Mouse (Mus musculus) heart, embryonic 14.5 days (tissue): ENCODE data around the gene Soat2. TPM values are rescaled to one million over a fixed set of nuclear protein-coding genes. Genes with fewer than 3 reads are reported as not detected.

Source experiments
- ATAC-seq: fragments of 200-750 bp; cut with Nextera tagmentation; 2 replicates; pipeline ENCODE4 v1.8.0; 2017; ENCODE audit warnings: low read depth, moderate TSS enrichment; ENCODE audit not compliant: insufficient number of reproducible peaks, insufficient read depth, low FRiP score
- H3K27ac ChIP-seq, 2 experiments: fragments of 200-500 bp in 1 of 2; fragments of 300-500 bp in 1 of 2; sonication (generic) in 1 of 2; replicated peaks in 1 of 2; 2 replicates each; pipeline ENCODE4 v1.5.1; 2012 to 2014; ENCODE audit warnings: low read depth in 2 of 2, low read length in 2 of 2, control low read depth in 1 of 2, mild to moderate bottlenecking in 1 of 2, mixed read lengths in 1 of 2; ENCODE audit not compliant: control insufficient read depth in 1 of 2, insufficient read depth in 1 of 2
- H3K27me3 ChIP-seq: fragments of 300-500 bp; sonication (generic); 2 replicates; pipeline ENCODE4 v1.6.1; 2014; ENCODE audit warnings: mild to moderate bottlenecking, low read length, control low read depth; ENCODE audit not compliant: control insufficient read depth, insufficient read depth
- H3K36me3 ChIP-seq: fragments of 300-500 bp; sonication (generic); 2 replicates; pipeline ENCODE4 v1.6.1; 2014; ENCODE audit warnings: mild to moderate bottlenecking, control low read depth, low read length, mixed read lengths; ENCODE audit not compliant: control insufficient read depth, insufficient read depth
- H3K4me1 ChIP-seq, 2 experiments: fragments of 200-500 bp in 1 of 2; fragments of 300-500 bp in 1 of 2; sonication (generic) in 1 of 2; 2 replicates each; pipeline ENCODE4 v1.6.1; 2012 to 2014; ENCODE audit warnings: low read length in 2 of 2, control low read depth in 1 of 2, mixed read lengths in 1 of 2; ENCODE audit not compliant: control insufficient read depth in 2 of 2, insufficient read depth in 2 of 2
- H3K4me2 ChIP-seq: fragments of 300-500 bp; sonication (generic); 2 replicates; pipeline ENCODE4 v1.6.1; 2014; ENCODE audit warnings: mild to moderate bottlenecking, low read length
- H3K4me3 ChIP-seq, 2 experiments: fragments of 200-500 bp in 1 of 2; fragments of 300-500 bp in 1 of 2; sonication (generic) in 1 of 2; 2 replicates each; pipeline ENCODE4 v1.5.1; 2012 to 2014; ENCODE audit warnings: low read length in 2 of 2, mild to moderate bottlenecking in 2 of 2, control low read depth in 1 of 2, low read depth in 1 of 2, moderate library complexity in 1 of 2; ENCODE audit not compliant: control insufficient read depth in 1 of 2, insufficient read depth in 1 of 2
- H3K9ac ChIP-seq: fragments of 300-500 bp; sonication (generic); 2 replicates; pipeline ENCODE4 v1.6.1; 2014; ENCODE audit warnings: mild to moderate bottlenecking, low read length
- H3K9me3 ChIP-seq: fragments of 300-500 bp; sonication (generic); 2 replicates; pipeline ENCODE4 v1.6.1; 2016; ENCODE audit warnings: low read length, control low read depth; ENCODE audit not compliant: control insufficient read depth
- WGBS: fragments of 180-500 bp; shearing (Covaris S2); extraction: QIAGEN DNeasy Blood & Tissue Kit; methylation state at CpG from one replicate; pipeline ENCODE4 v1.1.7; 2014; 5-methylcytosine and 5-hydroxymethylcytosine counted together
- polyA plus RNA-seq: library from polyadenylated mRNA; unstranded; fragments of >200 nt; fragmentation: Nextera tagmentation; extraction: Ambion mirVana; gene quantifications from 2 replicates; pipeline ENCODE4 v1.2.1, GENCODE M21; 2014

The Soat2 gene
- polyA plus RNA-seq, 1 experiment from 2014 or later, result 0.32 TPM

GRCm38 (mm10) chr15:102186239-102186638 is 35.9 kb downstream of the Soat2 start:
- no peak for ATAC-seq
- H3K4me3 ChIP-seq, result no peak overlapping the region
- 82% methylated on average over 11 of the region's 11 CpGs for WGBS

DNA sequence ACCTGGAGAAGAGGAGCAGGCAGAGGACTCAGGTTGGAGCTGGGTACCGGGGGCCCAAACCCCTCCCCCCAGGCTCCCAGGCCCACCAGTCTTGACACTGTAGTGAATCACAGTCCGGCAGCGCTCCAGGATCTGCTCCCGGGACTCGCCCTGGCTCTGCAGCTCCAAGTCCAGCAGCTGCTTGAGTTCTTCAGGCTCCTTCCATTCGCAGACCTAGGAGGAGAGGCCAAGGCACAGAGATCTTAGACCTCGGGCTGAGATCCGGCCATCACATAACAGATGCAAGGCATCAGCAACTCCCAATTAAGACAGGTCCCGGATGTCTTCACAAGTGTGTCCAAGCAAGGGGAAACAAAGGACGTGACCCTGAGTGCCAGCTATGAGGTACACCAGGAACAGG is 37.8 kb downstream of the Soat2 start:
- Histone ChIP-seq H3K9me3 (no peaks in the 10 kb centered on the region), H3K27ac (no peak overlapping the region), H3K9ac (no peak overlapping the region), H3K27me3 (no peaks in the 10 kb centered on the region), H3K4me2 (no peak overlapping the region), H3K36me3 (peaks cover 40% of the 10 kb centered on the region), H3K4me3 (no peak overlapping the region), H3K4me1 (peaks cover 0 to 3% of the 10 kb centered on the region in 2 experiments; a peak in 1 of 4 replicates)
- 83% methylated on average over 10 of the region's 10 CpGs for WGBS
- no peak for ATAC-seq

More at GRCm38 (mm10) chr15:102186239-102186638, 35.9 kb downstream of the Soat2 start:
- peaks cover 45% of the 10 kb centered on the region for H3K36me3 ChIP-seq
- H3K27ac ChIP-seq, result no peak overlapping the region
- H3K9me3 ChIP-seq, result no peaks in the 10 kb centered on the region
- H3K4me2 ChIP-seq, result no peak overlapping the region
- no peaks in the 10 kb centered on the region for H3K27me3 ChIP-seq
- H3K4me1 ChIP-seq, result 0 out of 4 replicates have a peak, but pooled peaks cover 0 to 2% of the 10 kb centered on the region in 2 experiments
- no peak overlapping the region for H3K9ac ChIP-seq

DNA sequence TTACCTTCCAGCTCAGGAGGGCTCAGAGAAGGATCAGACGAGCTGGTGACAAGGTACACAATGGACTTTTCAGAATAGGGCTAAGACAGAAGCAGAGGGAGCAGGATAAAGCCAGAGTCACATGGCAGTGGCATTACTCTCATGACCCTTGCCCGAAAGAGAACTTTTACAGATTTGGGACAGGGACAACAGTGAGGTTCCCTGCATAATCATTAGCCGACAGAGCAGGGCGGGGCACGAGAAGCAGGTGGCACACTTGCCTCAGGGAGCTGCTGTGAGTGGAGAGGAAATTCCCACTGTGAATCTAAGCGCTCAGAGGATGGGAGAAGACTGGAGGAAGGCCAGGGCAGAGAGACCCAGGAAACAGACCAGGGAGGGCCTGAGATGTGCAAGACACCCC is 38.6 kb downstream of the Soat2 start:
- peaks cover 32% of the 10 kb centered on the region for H3K36me3 ChIP-seq
- H3K9me3 ChIP-seq, result no peaks in the 10 kb centered on the region
- WGBS, result 70% methylated on average over 6 of the region's 6 CpGs
- no peaks in the 10 kb centered on the region for H3K27me3 ChIP-seq
- no peak overlapping the region for H3K4me2 ChIP-seq
- no peak overlapping the region for H3K27ac ChIP-seq
- peaks cover 0 to 3% of the 10 kb centered on the region in 2 experiments; a peak in 1 of 4 replicates for H3K4me1 ChIP-seq
- ATAC-seq, result no peak
- 0 out of 2 replicates have a peak overlapping the region, but pooled peaks have one; percentile 16 for H3K9ac ChIP-seq
- no peak overlapping the region for H3K4me3 ChIP-seq

DNA sequence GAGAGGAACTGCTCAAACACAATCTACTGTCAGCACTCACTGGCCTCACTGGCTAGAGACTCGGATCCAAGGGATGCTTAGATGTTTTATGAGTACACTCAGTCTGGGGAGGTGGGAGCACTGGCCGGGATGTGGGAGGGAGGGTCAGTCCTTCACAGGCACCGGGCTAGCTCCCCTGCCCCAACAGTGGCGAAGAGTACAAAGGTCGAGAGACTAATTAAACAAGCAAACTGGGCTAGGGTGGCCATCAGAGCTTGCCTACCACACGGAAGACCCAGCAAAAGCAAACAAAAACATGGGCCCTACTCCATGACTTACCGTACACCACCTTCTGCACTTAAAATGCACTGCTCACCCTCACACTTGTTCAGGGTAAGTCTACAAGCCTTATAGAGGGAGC is 41.4 kb downstream of the Soat2 start:
- Histone ChIP-seq H3K27me3 (no peaks in the 10 kb centered on the region), H3K27ac (no peak overlapping the region), H3K4me3 (no peak overlapping the region), H3K9ac (no peak overlapping the region), H3K4me1 (peaks cover 0 to 3% of the 10 kb centered on the region in 2 experiments; a peak in 1 of 4 replicates), H3K9me3 (no peaks in the 10 kb centered on the region), H3K36me3 (0 out of 2 replicates have a peak, but pooled peaks cover 5% of the 10 kb centered on the region), H3K4me2 (no peak overlapping the region)
- ATAC-seq, result no peak
- WGBS, result 71% methylated on average over 7 of the region's 7 CpGs

GRCm38 (mm10) chr15:102192271-102192812 is 42.0 kb downstream of the Soat2 start:
- Histone ChIP-seq H3K4me1 (peaks cover 0 to 3% of the 10 kb centered on the region in 2 experiments; a peak in 1 of 4 replicates), H3K4me2 (no peak overlapping the region), H3K27me3 (no peaks in the 10 kb centered on the region), H3K27ac (0 out of 4 replicates have a peak overlapping the region, but pooled peaks of 1 of the 2 experiments have one; percentile 14), H3K4me3 (no peak overlapping the region), H3K9me3 (no peaks in the 10 kb centered on the region), H3K36me3 (0 out of 2 replicates have a peak, but pooled peaks cover 3% of the 10 kb centered on the region), H3K9ac (no peak overlapping the region)
- ATAC-seq, result no peak
- WGBS, result 58% methylated on average over 7 of the region's 7 CpGs

DNA sequence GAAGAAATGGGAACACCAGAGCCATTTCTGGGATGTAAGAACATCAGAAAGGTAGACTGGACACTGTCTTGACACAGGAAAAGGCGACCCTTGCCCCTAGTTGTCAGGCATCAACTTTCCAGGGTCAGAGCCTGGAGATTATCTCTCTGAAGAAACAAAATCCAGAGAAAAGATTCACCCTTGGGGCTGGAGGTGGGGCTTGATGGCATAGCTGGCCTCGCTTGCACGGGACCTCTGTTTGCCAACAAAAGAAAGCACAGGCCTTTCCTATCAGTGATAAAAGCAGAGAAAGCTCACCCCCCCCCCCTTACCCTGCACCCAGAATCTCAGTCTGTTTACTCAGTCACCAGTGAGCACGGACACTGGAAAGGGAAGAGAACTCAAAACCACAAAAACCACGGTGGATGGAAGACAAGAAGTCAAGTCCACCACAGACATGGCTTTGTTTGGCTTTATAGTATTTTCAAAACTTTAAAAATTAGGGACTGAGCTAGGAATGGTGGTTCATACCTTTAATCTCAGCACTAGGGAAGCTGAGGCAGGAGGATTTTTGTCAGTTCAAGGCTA is 42.6 kb downstream of the Soat2 start:
- Histone ChIP-seq H3K4me3 (no peak overlapping the region), H3K9ac (no peak overlapping the region), H3K27ac (0 out of 4 replicates have a peak overlapping the region, but pooled peaks of 1 of the 2 experiments have one; percentile 14), H3K27me3 (no peaks in the 10 kb centered on the region), H3K4me1 (peaks cover 0 to 3% of the 10 kb centered on the region in 2 experiments; a peak in 1 of 4 replicates), H3K9me3 (no peaks in the 10 kb centered on the region), H3K36me3 (no peaks in the 10 kb centered on the region), H3K4me2 (no peak overlapping the region)
- no peak for ATAC-seq
- 51% methylated on average over 5 of the region's 5 CpGs for WGBS

GRCm38 (mm10) chr15:102193652-102194051 is 43.3 kb downstream of the Soat2 start:
- H3K4me3 ChIP-seq, result no peak overlapping the region
- no peak overlapping the region for H3K9ac ChIP-seq
- H3K4me1 ChIP-seq, result peaks cover 0 to 2% of the 10 kb centered on the region in 2 experiments; a peak in 1 of 4 replicates
- H3K36me3 ChIP-seq, result no peaks in the 10 kb centered on the region
- no peak overlapping the region for H3K4me2 ChIP-seq
- no peak for ATAC-seq
- H3K27me3 ChIP-seq, result no peaks in the 10 kb centered on the region
- whole genome bisulfite sequencing, result 80% methylated on average over 4 of the region's 4 CpGs
- no peaks in the 10 kb centered on the region for H3K9me3 ChIP-seq
- H3K27ac ChIP-seq, result no peak overlapping the region
